Mouse (Mus musculus): ENCODE measurements around the gene Ctnnd2. TPM values are rescaled to one million over a fixed set of nuclear protein-coding genes. Genes with fewer than 3 reads are reported as not detected.
A peak's percentile ranks its signal among the peaks of the same experiment; 100 is the strongest.

Gene Ctnnd2
- polyA plus RNA-seq, 1 experiment from 2014 or later: 61.2 TPM

DNA sequence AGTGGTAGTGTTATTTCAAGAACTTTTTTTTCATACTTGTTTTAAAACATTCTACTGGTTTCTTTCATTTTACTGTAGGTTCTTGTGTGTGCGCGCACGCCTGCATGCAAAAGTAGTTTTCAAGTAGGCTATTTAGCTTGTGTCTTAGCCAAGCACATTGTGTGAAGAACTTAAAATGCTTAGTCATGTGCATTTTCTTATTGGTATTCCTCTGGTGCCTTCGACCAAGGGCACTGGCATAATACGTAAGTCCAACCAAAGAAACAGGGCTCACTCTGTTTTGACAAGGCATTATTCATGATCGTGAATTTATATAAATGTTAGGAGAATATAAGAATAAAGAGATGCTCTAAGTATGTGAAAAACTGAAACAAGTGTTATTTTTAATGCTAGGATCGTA is 278.4 kb downstream of the Ctnnd2 start:
- H3K4me2 ChIP-seq (ENCODE audit: low read length): no peak overlapping the region
- no peak overlapping the region for H3K4me3 ChIP-seq (replicated peaks; ENCODE audit: low read depth, low read length)
- no peak overlapping the region for H3K9ac ChIP-seq (replicated peaks; ENCODE audit: low read length)
- H3K9me3 ChIP-seq (ENCODE audit: control insufficient read depth, low read length): no peaks in the 10 kb centered on the region
- no peaks in the 10 kb centered on the region for H3K27me3 ChIP-seq (ENCODE audit: control insufficient read depth, insufficient read depth, low read length)
- 65% methylated on average over 7 of the region's 7 CpGs for WGBS
- no peaks in the 10 kb centered on the region for H3K36me3 ChIP-seq (ENCODE audit: control insufficient read depth, insufficient read depth, low read length)
- no peak overlapping the region for H3K27ac ChIP-seq (replicated peaks; ENCODE audit: low read depth, low read length)
- DNase-seq (peak; percentile 44), ATAC-seq (ENCODE audit: low FRiP score, low TSS enrichment) (no peak)
- H3K4me1 ChIP-seq (ENCODE audit: control insufficient read depth, insufficient read depth, low read length): peaks cover 14% of the 10 kb centered on the region

DNA sequence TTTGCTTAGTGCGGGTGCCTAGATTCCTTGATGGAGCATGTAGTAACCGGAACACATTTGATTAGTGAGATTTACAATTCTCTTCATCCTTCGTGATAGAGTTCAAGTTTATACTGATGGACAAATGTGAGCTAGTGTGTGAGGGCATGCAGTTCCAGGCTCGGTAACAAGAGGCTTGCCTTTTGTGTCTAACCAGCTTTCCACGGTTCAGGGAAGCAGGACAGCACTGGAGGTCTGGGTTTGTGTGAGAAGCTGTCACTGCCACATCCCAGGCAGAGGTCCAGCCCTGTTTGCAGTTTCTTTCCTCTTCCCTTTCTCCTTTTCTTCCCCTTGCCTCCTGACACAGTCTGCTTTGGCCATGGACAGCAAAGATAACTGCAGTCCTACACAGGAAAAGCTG is 279.5 kb downstream of the Ctnnd2 start:
- peak overlapping the region; percentile 28 for H3K4me2 ChIP-seq (ENCODE audit: low read length)
- no peaks in the 10 kb centered on the region for H3K36me3 ChIP-seq (ENCODE audit: control insufficient read depth, insufficient read depth, low read length)
- no peak overlapping the region for H3K4me3 ChIP-seq (replicated peaks; ENCODE audit: low read depth, low read length)
- H3K9ac ChIP-seq (replicated peaks; ENCODE audit: low read length): peak overlapping the region; percentile 21; the same call in 1 of the 2 replicates
- DNase-seq (peak; percentile 62), ATAC-seq (ENCODE audit: low FRiP score, low TSS enrichment) (no peak)
- 6% methylated on average over 5 of the region's 5 CpGs for WGBS
- H3K4me1 ChIP-seq (ENCODE audit: control insufficient read depth, insufficient read depth, low read length): peaks cover 14% of the 10 kb centered on the region
- no peaks in the 10 kb centered on the region for H3K9me3 ChIP-seq (ENCODE audit: control insufficient read depth, low read length)
- no peaks in the 10 kb centered on the region for H3K27me3 ChIP-seq (ENCODE audit: control insufficient read depth, insufficient read depth, low read length)
- H3K27ac ChIP-seq (replicated peaks; ENCODE audit: low read depth, low read length): 0 out of 2 replicates have a peak overlapping the region, but pooled peaks have one; percentile 38

DNA sequence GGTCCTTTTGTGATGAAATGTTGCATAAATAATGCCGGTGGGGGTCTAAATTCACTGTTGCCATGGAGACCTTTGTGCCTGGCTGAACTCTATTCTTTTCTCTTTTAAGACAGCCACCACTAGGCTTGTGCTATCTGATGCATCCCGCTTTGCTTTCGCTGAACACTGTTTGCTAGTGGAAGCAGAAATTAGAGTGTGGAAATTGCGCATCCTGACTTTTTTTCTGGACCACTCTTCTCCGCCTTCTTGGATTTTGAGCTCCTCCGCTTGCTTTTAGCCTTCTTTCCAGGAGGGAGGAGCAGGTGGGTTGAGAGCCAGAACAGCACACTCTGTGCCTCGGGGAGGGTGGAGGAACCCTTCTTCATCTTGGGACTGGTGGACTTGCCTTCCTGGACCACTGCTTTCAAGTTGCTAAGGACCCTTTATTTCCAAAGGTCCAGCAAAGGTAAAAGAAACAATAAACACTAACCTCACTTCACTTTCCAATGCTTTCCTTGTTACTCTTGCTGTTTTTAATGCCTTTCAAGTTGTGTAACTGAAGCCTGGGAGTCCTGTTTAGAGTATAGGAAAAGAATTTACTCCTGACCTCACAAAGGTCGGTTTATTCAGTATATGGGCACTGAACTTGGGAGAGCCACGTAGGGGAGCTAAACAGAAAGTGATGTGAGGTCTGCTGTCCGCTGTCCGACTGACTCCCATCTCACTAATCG is 285.3 kb downstream of the Ctnnd2 start:
- H3K27ac ChIP-seq (replicated peaks; ENCODE audit: low read depth, low read length): peak overlapping the region; percentile 76
- H3K27me3 ChIP-seq (ENCODE audit: control insufficient read depth, insufficient read depth, low read length): no peaks in the 10 kb centered on the region
- 3% methylated on average over 12 of the region's 12 CpGs for WGBS
- H3K9ac ChIP-seq (replicated peaks; ENCODE audit: low read length): peak overlapping the region; percentile 48; the same call in 1 of the 2 replicates
- no peaks in the 10 kb centered on the region for H3K9me3 ChIP-seq (ENCODE audit: control insufficient read depth, low read length)
- peaks cover 31% of the 10 kb centered on the region for H3K4me1 ChIP-seq (ENCODE audit: control insufficient read depth, insufficient read depth, low read length)
- peak overlapping the region; percentile 59 for H3K4me2 ChIP-seq (ENCODE audit: low read length)
- ATAC-seq (ENCODE audit: low FRiP score, low TSS enrichment): peak; percentile 81
- H3K36me3 ChIP-seq (ENCODE audit: control insufficient read depth, insufficient read depth, low read length): no peaks in the 10 kb centered on the region
- DNase-seq: peak; percentile 86
- H3K4me3 ChIP-seq (replicated peaks; ENCODE audit: low read depth, low read length): peak overlapping the region; percentile 36

DNA sequence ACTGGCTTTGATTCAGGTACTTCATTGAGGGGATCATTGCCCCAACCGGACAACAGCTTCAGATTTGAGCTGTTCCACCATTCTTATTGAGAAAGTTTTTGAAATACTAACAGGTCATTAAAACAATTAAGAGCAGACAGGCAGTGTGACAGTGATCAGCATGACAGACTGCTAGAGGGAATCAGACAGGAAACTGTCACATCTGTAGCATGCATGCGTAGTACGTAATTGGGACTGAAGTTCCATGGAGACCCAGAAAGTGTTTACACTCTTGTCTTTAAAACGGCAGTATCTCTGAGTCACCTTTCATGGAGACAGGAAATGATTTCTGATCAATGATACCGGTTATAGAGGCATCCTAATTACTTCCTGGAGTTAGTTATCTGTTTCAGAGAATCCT is 286.3 kb downstream of the Ctnnd2 start:
- H3K36me3 ChIP-seq (ENCODE audit: control insufficient read depth, insufficient read depth, low read length): no peaks in the 10 kb centered on the region
- H3K27ac ChIP-seq (replicated peaks; ENCODE audit: low read depth, low read length): no peak overlapping the region
- peaks cover 31% of the 10 kb centered on the region for H3K4me1 ChIP-seq (ENCODE audit: control insufficient read depth, insufficient read depth, low read length)
- H3K4me3 ChIP-seq (replicated peaks; ENCODE audit: low read depth, low read length): peak overlapping the region; percentile 36
- ATAC-seq (ENCODE audit: low FRiP score, low TSS enrichment): no peak
- no peaks in the 10 kb centered on the region for H3K27me3 ChIP-seq (ENCODE audit: control insufficient read depth, insufficient read depth, low read length)
- 36% methylated on average over 5 of the region's 5 CpGs for whole genome bisulfite sequencing
- DNase-seq: no peak
- peak overlapping the region; percentile 59 for H3K4me2 ChIP-seq (ENCODE audit: low read length)
- no peaks in the 10 kb centered on the region for H3K9me3 ChIP-seq (ENCODE audit: control insufficient read depth, low read length)
- no peak overlapping the region for H3K9ac ChIP-seq (replicated peaks; ENCODE audit: low read length)

DNA sequence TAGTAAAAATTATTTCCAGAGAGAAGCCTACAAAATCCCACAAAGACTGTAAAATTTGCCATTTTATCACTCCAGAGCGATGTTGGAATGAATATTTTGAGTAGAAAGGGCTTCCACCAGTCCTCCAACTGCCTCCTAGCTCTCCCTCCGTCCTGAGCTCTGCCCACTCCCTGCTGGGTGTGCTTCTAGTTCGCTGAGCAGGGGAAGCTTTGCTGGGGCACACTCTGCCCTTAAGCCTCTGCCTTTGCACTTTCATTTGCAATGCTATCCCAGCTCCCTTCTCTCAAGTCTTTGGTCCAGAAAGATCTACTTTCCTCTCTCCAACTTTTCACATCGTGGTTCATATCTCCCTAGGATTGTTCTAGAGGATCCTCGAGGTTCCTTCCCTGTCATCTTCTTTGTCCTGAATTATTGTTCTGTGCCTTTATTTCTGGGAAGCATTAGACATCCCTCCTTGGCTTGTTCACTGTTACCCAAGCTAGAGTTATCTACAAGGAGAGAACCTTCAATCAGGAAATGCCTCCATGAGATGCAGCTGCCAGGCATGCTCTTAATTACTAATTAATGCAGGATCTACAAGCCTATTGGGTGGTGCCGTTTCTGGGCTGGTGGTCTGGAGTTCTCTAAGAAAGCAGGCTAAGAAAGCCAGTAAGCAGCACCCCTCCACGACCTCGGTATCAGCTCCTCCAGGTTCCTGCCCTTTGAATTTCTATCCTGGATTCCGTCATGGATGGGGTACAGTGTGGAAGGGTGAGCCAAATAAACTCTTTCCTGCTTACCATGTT is 288.1 kb downstream of the Ctnnd2 start:
- Histone ChIP-seq H3K4me1 (ENCODE audit: control insufficient read depth, insufficient read depth, low read length) (peaks cover 31% of the 10 kb centered on the region), H3K4me3 (replicated peaks; ENCODE audit: low read depth, low read length) (no peak overlapping the region), H3K36me3 (ENCODE audit: control insufficient read depth, insufficient read depth, low read length) (no peaks in the 10 kb centered on the region), H3K27ac (replicated peaks; ENCODE audit: low read depth, low read length) (no peak overlapping the region), H3K27me3 (ENCODE audit: control insufficient read depth, insufficient read depth, low read length) (no peaks in the 10 kb centered on the region), H3K9me3 (ENCODE audit: control insufficient read depth, low read length) (no peaks in the 10 kb centered on the region), H3K4me2 (ENCODE audit: low read length) (no peak overlapping the region), H3K9ac (replicated peaks; ENCODE audit: low read length) (0 out of 2 replicates have a peak overlapping the region, but pooled peaks have one; percentile 4)
- ATAC-seq (ENCODE audit: low FRiP score, low TSS enrichment): no peak
- DNase-seq: no peak
- WGBS: 44% methylated on average over 9 of the region's 9 CpGs

DNA sequence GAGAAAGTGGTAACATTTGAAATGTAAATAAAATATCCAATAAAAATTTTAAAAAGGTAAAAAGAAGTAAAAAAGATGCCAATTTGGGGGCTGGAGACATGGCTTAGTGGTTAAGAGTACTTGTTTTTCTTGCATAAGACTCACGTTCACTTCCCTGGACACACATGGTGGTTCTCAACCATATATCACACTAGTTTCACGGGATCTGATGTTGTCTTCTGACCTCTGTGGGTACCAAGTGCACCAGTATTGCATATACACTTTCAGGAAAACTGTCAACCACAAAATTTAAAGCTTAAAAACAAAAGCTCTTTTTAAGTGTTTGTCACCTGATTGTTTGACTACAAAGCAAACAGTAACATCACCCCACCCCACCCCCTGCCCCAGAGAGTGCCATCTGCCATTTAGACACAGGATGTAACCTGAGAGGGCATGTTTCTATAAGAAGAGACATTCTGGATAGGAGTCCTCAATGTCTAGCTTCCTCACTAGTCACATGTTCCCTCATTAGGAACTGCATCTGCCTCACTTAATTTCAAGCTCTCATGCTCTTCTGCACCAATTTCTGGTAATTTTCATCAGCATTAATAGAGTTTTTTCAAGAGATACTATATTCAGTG is 290.5 kb downstream of the Ctnnd2 start:
- WGBS: 83% methylated on average over 2 of the region's 2 CpGs
- DNase-seq (no peak), ATAC-seq (ENCODE audit: low FRiP score, low TSS enrichment) (no peak; the same call in 1 of the 2 replicates)
- Histone ChIP-seq H3K36me3 (ENCODE audit: control insufficient read depth, insufficient read depth, low read length) (no peaks in the 10 kb centered on the region), H3K4me2 (ENCODE audit: low read length) (no peak overlapping the region), H3K27me3 (ENCODE audit: control insufficient read depth, insufficient read depth, low read length) (no peaks in the 10 kb centered on the region), H3K4me1 (ENCODE audit: control insufficient read depth, insufficient read depth, low read length) (peaks cover 32% of the 10 kb centered on the region), H3K9me3 (ENCODE audit: control insufficient read depth, low read length) (no peaks in the 10 kb centered on the region), H3K4me3 (replicated peaks; ENCODE audit: low read depth, low read length) (no peak overlapping the region), H3K9ac (replicated peaks; ENCODE audit: low read length) (no peak overlapping the region), H3K27ac (replicated peaks; ENCODE audit: low read depth, low read length) (no peak overlapping the region)

DNA sequence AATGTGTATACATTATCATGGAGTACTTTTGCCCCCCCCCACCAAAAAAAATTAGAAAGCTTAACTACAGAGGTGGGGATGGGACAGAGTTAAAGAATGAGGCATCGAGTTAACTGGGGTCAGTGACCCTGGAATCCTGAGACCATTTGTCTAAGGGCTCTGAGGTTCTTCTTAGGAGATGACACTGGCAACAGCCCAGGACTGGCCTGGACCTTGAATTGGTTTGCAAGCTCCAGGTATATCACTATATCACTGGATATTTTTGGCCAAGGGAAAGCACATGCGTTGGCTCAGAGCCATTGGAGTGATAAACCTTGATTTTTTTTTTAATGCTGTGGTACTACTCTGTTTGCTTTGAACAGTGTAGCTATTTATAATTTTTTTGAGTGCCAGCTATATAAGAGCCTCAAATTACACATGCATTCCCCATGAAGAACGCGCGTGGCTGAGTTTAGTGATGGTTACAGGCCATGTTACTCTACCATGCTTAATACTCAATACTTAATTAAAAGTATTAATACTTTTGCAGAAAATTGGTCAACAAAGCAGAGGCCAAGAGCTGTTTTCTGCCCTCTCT is 291.2 kb downstream of the Ctnnd2 start:
- H3K4me1 ChIP-seq (ENCODE audit: control insufficient read depth, insufficient read depth, low read length): peaks cover 25% of the 10 kb centered on the region

DNA sequence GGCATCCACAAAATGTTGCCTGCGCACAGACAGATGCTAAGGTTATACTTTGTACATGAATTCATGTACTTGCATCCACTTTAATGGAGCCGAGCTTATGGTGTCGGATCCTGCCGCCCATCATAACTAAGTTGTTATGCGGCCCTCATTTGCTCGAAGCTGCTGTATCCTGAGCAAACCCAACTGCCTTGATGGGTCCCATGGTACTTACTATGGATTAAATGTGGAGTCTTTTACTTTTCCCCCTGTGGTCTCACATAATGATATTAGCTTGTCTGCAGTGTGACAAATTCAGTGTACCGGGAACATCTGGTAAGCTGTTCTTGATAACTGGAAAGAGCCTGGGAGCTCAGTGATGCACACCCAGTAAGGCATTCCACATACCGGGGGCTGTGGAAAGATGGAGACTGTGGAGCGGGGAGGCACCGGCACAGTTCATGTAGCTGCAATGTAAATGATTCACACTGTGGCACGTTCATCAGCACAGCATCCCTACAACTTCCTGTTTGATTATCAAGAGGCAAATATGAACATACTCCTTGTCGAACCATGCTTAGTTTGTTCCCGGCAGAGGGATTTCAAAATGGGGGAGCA is 294.7 kb downstream of the Ctnnd2 start:
- peaks cover 11% of the 10 kb centered on the region; the same call in 1 of the 2 replicates for H3K4me1 ChIP-seq (ENCODE audit: control insufficient read depth, insufficient read depth, low read length)
- H3K27me3 ChIP-seq (ENCODE audit: control insufficient read depth, insufficient read depth, low read length): no peaks in the 10 kb centered on the region
- no peaks in the 10 kb centered on the region for H3K36me3 ChIP-seq (ENCODE audit: control insufficient read depth, insufficient read depth, low read length)
- H3K9me3 ChIP-seq (ENCODE audit: control insufficient read depth, low read length): no peaks in the 10 kb centered on the region
- no peak overlapping the region; the same call in 1 of the 2 replicates for H3K27ac ChIP-seq (replicated peaks; ENCODE audit: low read depth, low read length)
- 61% methylated on average over 13 of the region's 13 CpGs for WGBS
- DNase-seq (no peak), ATAC-seq (ENCODE audit: low FRiP score, low TSS enrichment) (no peak)
- H3K9ac ChIP-seq (replicated peaks; ENCODE audit: low read length): no peak overlapping the region
- no peak overlapping the region for H3K4me2 ChIP-seq (ENCODE audit: low read length)
- H3K4me3 ChIP-seq (replicated peaks; ENCODE audit: low read depth, low read length): no peak overlapping the region

More for the DNA sequence above, 291.2 kb downstream of the Ctnnd2 start:
- Histone ChIP-seq H3K27me3 (ENCODE audit: control insufficient read depth, insufficient read depth, low read length) (no peaks in the 10 kb centered on the region), H3K9ac (replicated peaks; ENCODE audit: low read length) (no peak overlapping the region), H3K4me3 (replicated peaks; ENCODE audit: low read depth, low read length) (no peak overlapping the region), H3K36me3 (ENCODE audit: control insufficient read depth, insufficient read depth, low read length) (no peaks in the 10 kb centered on the region), H3K4me2 (ENCODE audit: low read length) (no peak overlapping the region), H3K27ac (replicated peaks; ENCODE audit: low read depth, low read length) (no peak overlapping the region), H3K9me3 (ENCODE audit: control insufficient read depth, low read length) (no peaks in the 10 kb centered on the region)
- no peak for DNase-seq
- ATAC-seq (ENCODE audit: low FRiP score, low TSS enrichment): no peak
- 89% methylated on average over 5 of the region's 5 CpGs for WGBS
